Mouse (Mus musculus): ENCODE data around the gene Olfr1305.

DNA sequence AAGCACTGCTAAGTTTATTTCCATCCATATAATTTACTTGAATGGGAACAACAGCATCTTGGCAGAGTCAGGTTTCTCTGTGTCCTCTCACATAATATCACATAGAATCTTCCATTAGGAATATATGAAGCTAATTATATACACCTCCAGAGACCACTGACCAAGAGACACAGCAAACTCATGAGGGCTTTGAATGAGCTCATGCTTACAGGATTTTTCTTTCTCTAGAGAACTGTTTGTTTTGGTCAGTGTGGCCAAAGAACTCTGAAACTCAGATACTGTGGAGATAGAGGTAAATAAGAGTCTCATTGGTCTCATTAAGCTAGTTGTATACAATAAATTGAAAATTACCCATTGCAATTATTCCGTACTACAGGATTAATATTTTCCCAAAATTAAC, 39.2 kb upstream of the Olfr1305 start, which contains the start of gene Olfr1306:
- TF ChIP-seq FLI1 (IDR thresholded peaks at IDR 0.05; ENCODE audit: low read length) (no peak), GATA1 (IDR thresholded peaks at IDR 0.05; ENCODE audit: borderline replicate concordance, low read length) (no peak)
